Mouse (Mus musculus) liver, embryonic 14.5 days (tissue): ENCODE data around the gene Ubtf. TPM values are rescaled to one million over a fixed set of nuclear protein-coding genes. Genes with fewer than 3 reads are reported as not detected.

Source experiments
- ATAC-seq: fragments of 200-750 bp; cut with Nextera tagmentation; 2 replicates; pipeline ENCODE4 v1.8.0; 2017; ENCODE audit warnings: moderate number of reproducible peaks, mild to moderate bottlenecking, moderate library complexity; ENCODE audit not compliant: insufficient read depth
- DNase-seq, 3 experiments: peaks; one replicate each; pipeline ENCODE4 v3.0.0-alpha.2; 2012 to 2013; ENCODE audit warnings: low read depth in 3 of 3, low spot score in 3 of 3
- H3K27ac ChIP-seq: fragments of 300-500 bp; sonication (generic); 2 replicates; pipeline ENCODE4 v1.5.1; 2014; ENCODE audit warnings: moderate library complexity, mild to moderate bottlenecking, control low read depth, inconsistent platforms
- H3K27me3 ChIP-seq: fragments of 300-500 bp; sonication (generic); 2 replicates; pipeline ENCODE4 v1.6.1; 2014; ENCODE audit warnings: mild to moderate bottlenecking, low read length, moderate library complexity; ENCODE audit not compliant: control insufficient read depth, insufficient read depth
- H3K36me3 ChIP-seq: fragments of 300-500 bp; sonication (generic); replicated peaks from 2 replicates; pipeline ENCODE4 v1.6.1; 2014; ENCODE audit warnings: low read depth; ENCODE audit not compliant: control insufficient read depth, insufficient read depth
- H3K4me1 ChIP-seq, 2 experiments: fragments of 200-500 bp in 1 of 2; fragments of 300-500 bp in 1 of 2; sonication (generic) in 1 of 2; replicated peaks; 2 replicates each; pipeline ENCODE4 v1.6.1; 2012 to 2014; ENCODE audit warnings: antibody characterized with exemption in 1 of 2, inconsistent platforms in 1 of 2, low read length in 1 of 2; ENCODE audit not compliant: control insufficient read depth in 2 of 2, insufficient read depth in 2 of 2
- H3K4me2 ChIP-seq: fragments of 300-500 bp; sonication (generic); 2 replicates; pipeline ENCODE4 v1.6.1; 2014; ENCODE audit warnings: low read depth, mild to moderate bottlenecking, control low read depth, moderate library complexity
- H3K4me3 ChIP-seq, 2 experiments: fragments of 200-500 bp in 1 of 2; fragments of 300-500 bp in 1 of 2; sonication (generic) in 1 of 2; 2 replicates each; pipeline ENCODE4 v1.5.1; 2012 to 2014; ENCODE audit warnings: low read depth in 2 of 2, low read length in 2 of 2, mild to moderate bottlenecking in 2 of 2, control low read depth in 1 of 2, inconsistent platforms in 1 of 2, moderate library complexity in 1 of 2; ENCODE audit not compliant: insufficient read depth in 1 of 2
- H3K9ac ChIP-seq: fragments of 300-500 bp; sonication (generic); replicated peaks from 2 replicates; pipeline ENCODE4 v1.6.1; 2014; ENCODE audit warnings: mild to moderate bottlenecking, control low read depth, moderate library complexity
- H3K9me3 ChIP-seq: fragments of 300-500 bp; sonication (generic); 2 replicates; pipeline ENCODE4 v1.6.1; 2016; ENCODE audit warnings: low read length, mixed read lengths; ENCODE audit not compliant: control insufficient read depth
- CTCF ChIP-seq: IDR thresholded peaks from 2 replicates; pipeline ENCODE4 v1.5.1; 2016; ENCODE audit warnings: antibody characterized with exemption, low read depth, control low read depth
- EP300 ChIP-seq: IDR thresholded peaks from 2 replicates; pipeline ENCODE4 v1.6.1; 2016; ENCODE audit warnings: antibody characterized with exemption, low read depth
- WGBS: fragments of 180-500 bp; shearing (Covaris S2); extraction: QIAGEN DNeasy Blood & Tissue Kit; methylation state at CpG from one replicate; pipeline ENCODE4 v1.1.7; 2014; ENCODE audit not compliant: insufficient replicate concordance; 5-methylcytosine and 5-hydroxymethylcytosine counted together
- polyA plus RNA-seq, 2 experiments: library from polyadenylated mRNA; depleted of rRNA in 1 of 2; stranded (reverse) in 1 of 2; unstranded in 1 of 2; fragments of >200 nt; fragmentation: Nextera tagmentation in 1 of 2; extraction: Ambion mirVana in 1 of 2; gene quantifications; 2 replicates each; pipeline versions ENCODE4 v1.2.1 to v1.2.3; 2012 to 2014

Gene Ubtf
- polyA plus RNA-seq, 2 experiments = 34.7 to 42.5 TPM

- Histone ChIP-seq H3K27me3 (no peaks in the 10 kb centered on the region), H3K36me3 (peaks cover 25% of the 10 kb centered on the region), H3K27ac (peak overlapping the region; percentile 89), H3K4me2 (peak overlapping the region; percentile 95), H3K9ac (peak overlapping the region; percentile 84), H3K4me3 (peak overlapping the region; percentile 61 to 83), H3K4me1 (peaks cover 9 to 12% of the 10 kb centered on the region in 2 experiments), H3K9me3 (no peaks in the 10 kb centered on the region)
- WGBS = under 1% methylated on average over 43 of the region's 73 CpGs
- DNase-seq (no peak), ATAC-seq (peak; percentile 6; the same call in 1 of the 2 replicates)
- TF ChIP-seq CTCF (no peak), EP300 (no peak)
These were observed 23.7 kb downstream of the Ubtf start for GRCm38 (mm10) chr11:102295598-102296471.

GRCm38 (mm10) chr11:102294887-102295597 is 24.5 kb downstream of the Ubtf start:
- 78% methylated on average over 12 of the region's 12 CpGs for WGBS
- no peak for DNase-seq

GRCm38 (mm10) chr11:102294416-102294815 is 25.1 kb downstream of the Ubtf start:
- Histone ChIP-seq H3K4me3 (no peak overlapping the region), H3K4me1 (peaks cover 9 to 12% of the 10 kb centered on the region in 2 experiments), H3K27ac (no peak overlapping the region), H3K9me3 (no peaks in the 10 kb centered on the region), H3K36me3 (peaks cover 25% of the 10 kb centered on the region), H3K9ac (no peak overlapping the region), H3K27me3 (no peaks in the 10 kb centered on the region), H3K4me2 (no peak overlapping the region)
- DNase-seq (no peak), ATAC-seq (no peak)
- WGBS = 79% methylated on average over 5 of the region's 5 CpGs
- TF ChIP-seq CTCF (no peak), EP300 (no peak)

More at GRCm38 (mm10) chr11:102294887-102295597, 24.5 kb downstream of the Ubtf start:
- Histone ChIP-seq H3K27ac (peak overlapping the region; percentile 89), H3K9ac (peak overlapping the region; percentile 84), H3K27me3 (no peaks in the 10 kb centered on the region), H3K4me3 (peak overlapping the region; percentile 48 to 83), H3K4me1 (peaks cover 9 to 12% of the 10 kb centered on the region in 2 experiments), H3K9me3 (no peaks in the 10 kb centered on the region), H3K36me3 (peaks cover 25% of the 10 kb centered on the region), H3K4me2 (peak overlapping the region; percentile 95)
- no peak for ATAC-seq
- peak; percentile 41 for TF ChIP-seq CTCF
- TF ChIP-seq EP300 = no peak

- Histone ChIP-seq H3K9me3 (no peaks in the 10 kb centered on the region), H3K27ac (no peak overlapping the region), H3K9ac (no peak overlapping the region), H3K36me3 (peaks cover 25% of the 10 kb centered on the region), H3K4me3 (no peak overlapping the region), H3K4me1 (peaks cover 9 to 12% of the 10 kb centered on the region in 2 experiments), H3K4me2 (no peak overlapping the region), H3K27me3 (no peaks in the 10 kb centered on the region)
- ATAC-seq (no peak), DNase-seq (no peak)
- 93% methylated on average over 13 of the region's 13 CpGs for WGBS
- TF ChIP-seq EP300 (no peak), CTCF (no peak)
These were observed 25.6 kb downstream of the Ubtf start for GRCm38 (mm10) chr11:102293971-102294370.

GRCm38 (mm10) chr11:102291051-102291535 is 28.4 kb downstream of the Ubtf start:
- peaks cover 27% of the 10 kb centered on the region for H3K36me3 ChIP-seq
- no peaks in the 10 kb centered on the region for H3K27me3 ChIP-seq
- H3K27ac ChIP-seq = no peak overlapping the region
- peaks cover 9 to 13% of the 10 kb centered on the region in 2 experiments for H3K4me1 ChIP-seq
- ATAC-seq = no peak
- no peak overlapping the region for H3K4me2 ChIP-seq
- no peaks in the 10 kb centered on the region for H3K9me3 ChIP-seq
- 80% methylated on average over 11 of the region's 11 CpGs for WGBS
- no peak for TF ChIP-seq CTCF
- no peak for TF ChIP-seq EP300
- no peak for DNase-seq
- H3K9ac ChIP-seq = no peak overlapping the region
- H3K4me3 ChIP-seq = no peak overlapping the region
